Mouse (Mus musculus) left cerebral cortex, adult 2 months (tissue): ENCODE measurements at regions not wholly inside any gene's neighbourhood (a gene's known extent, or its start where the extent isn't known, plus 50 kb on each side); places are given as distances from the start of the nearest gene placed in this dataset.

Source experiments
- DNase-seq, 2 experiments: peaks; one replicate each; pipeline ENCODE4 v3.0.0; 2021 to 2022; ENCODE audit warnings: low spot score in 2 of 2, mixed read lengths in 1 of 2; ENCODE audit errors: extremely low spot score in 1 of 2
- H3K27ac ChIP-seq: fragments of 200-600 bp; 2 replicates; pipeline ENCODE4 v1.8.1; 2022
- H3K4me3 ChIP-seq: fragments of 200-600 bp; 2 replicates; pipeline ENCODE4 v1.8.1; 2022
- CTCF ChIP-seq: fragments of 200-600 bp; IDR thresholded peaks from 2 replicates; pipeline ENCODE4 v1.8.1; 2022; ENCODE audit warnings: antibody characterized with exemption, mild to moderate bottlenecking, moderate library complexity
- intact Hi-C: fragments of 180-260 bp; cut with DNase I; formaldehyde crosslinking; loops from one replicate; pipeline ENCODE4 v1.15.1; 2025

GRCm38 (mm10) chr5:46488140-46488942 is 630.9 kb upstream of the Lcorl start:
- DNase-seq = no peak
- no peak for TF ChIP-seq CTCF
- intact Hi-C loops = no loop called here
- Histone ChIP-seq H3K27ac (no peak overlapping the region), H3K4me3 (no peak overlapping the region)

- intact Hi-C loops = no loop called here
- no peak for TF ChIP-seq CTCF
- no peak for DNase-seq
- H3K4me3 ChIP-seq = no peak overlapping the region
- no peak overlapping the region for H3K27ac ChIP-seq
Observed at GRCm38 (mm10) chr5:46486740-46487326, 629.4 kb upstream of the Lcorl start.

- H3K4me3 ChIP-seq = no peak overlapping the region
- TF ChIP-seq CTCF = no peak
- H3K27ac ChIP-seq = no peak overlapping the region
- DNase-seq = no peak
- intact Hi-C loops = no loop called here
Observed at GRCm38 (mm10) chr5:46456356-46456755, 598.9 kb upstream of the Lcorl start.

- TF ChIP-seq CTCF = no peak
- H3K27ac ChIP-seq = no peak overlapping the region
- intact Hi-C loops = loop anchor here (10.0 kb wide), 5 partner anchors 537 to 1897 kb away; partner anchors contain the start of gene Slit2
- no peak overlapping the region for H3K4me3 ChIP-seq
- DNase-seq = no peak
Observed at GRCm38 (mm10) chr5:46448274-46448673, 590.9 kb upstream of the Lcorl start.

- no peak overlapping the region for H3K27ac ChIP-seq
- no peak for DNase-seq
- intact Hi-C loops = loop anchor here (10.0 kb wide), 5 partner anchors 539 to 1899 kb away; partner anchors contain the start of gene Slit2
- TF ChIP-seq CTCF = no peak
- no peak overlapping the region for H3K4me3 ChIP-seq
Observed at GRCm38 (mm10) chr5:46445844-46446243, 588.4 kb upstream of the Lcorl start.

- Histone ChIP-seq H3K27ac (no peak overlapping the region), H3K4me3 (no peak overlapping the region)
- DNase-seq = no peak
- no peak for TF ChIP-seq CTCF
- intact Hi-C loops = loop anchor here (10.0 kb wide), 5 partner anchors 540 to 1900 kb away; partner anchors contain the start of gene Slit2
Observed at GRCm38 (mm10) chr5:46445122-46445521, 587.7 kb upstream of the Lcorl start.

GRCm38 (mm10) chr5:46443805-46444340 is 586.5 kb upstream of the Lcorl start:
- intact Hi-C loops = loop anchor here (10.0 kb wide), 5 partner anchors 541 to 1901 kb away; partner anchors contain the start of gene Slit2
- peak; percentile 75 for TF ChIP-seq CTCF
- Histone ChIP-seq H3K27ac (no peak overlapping the region), H3K4me3 (no peak overlapping the region; the same call in 1 of the 2 replicates)
- DNase-seq = no peak

- TF ChIP-seq CTCF = no peak
- Histone ChIP-seq H3K4me3 (no peak overlapping the region), H3K27ac (no peak overlapping the region)
- intact Hi-C loops = loop anchor here (10.0 kb wide), 5 partner anchors 542 to 1902 kb away; partner anchors contain the start of gene Slit2
- no peak for DNase-seq
Observed at GRCm38 (mm10) chr5:46442600-46443248, 585.3 kb upstream of the Lcorl start.

GRCm38 (mm10) chr5:46441716-46442115 is 584.3 kb upstream of the Lcorl start:
- intact Hi-C loops = loop anchor here (10.0 kb wide), 5 partner anchors 543 to 1903 kb away; partner anchors contain the start of gene Slit2
- no peak for TF ChIP-seq CTCF
- Histone ChIP-seq H3K27ac (no peak overlapping the region), H3K4me3 (no peak overlapping the region)
- DNase-seq = no peak

- Histone ChIP-seq H3K27ac (no peak overlapping the region), H3K4me3 (no peak overlapping the region)
- no peak for TF ChIP-seq CTCF
- DNase-seq = no peak
- intact Hi-C loops = no loop called here
Observed at GRCm38 (mm10) chr5:46431644-46432367, 574.4 kb upstream of the Lcorl start.

GRCm38 (mm10) chr5:46422738-46423137 is 565.3 kb upstream of the Lcorl start:
- no peak overlapping the region for H3K27ac ChIP-seq
- TF ChIP-seq CTCF = no peak
- no peak overlapping the region for H3K4me3 ChIP-seq
- intact Hi-C loops = no loop called here
- no peak for DNase-seq
